Mouse (Mus musculus) CH12.LX (cell line): ENCODE data around the gene Gnptg. TPM values are rescaled to one million over a fixed set of nuclear protein-coding genes. Genes with fewer than 3 reads are reported as not detected.
A peak's percentile ranks its signal among the peaks of the same experiment; 100 is the strongest.

Experiments used
- DNase-seq: peaks from one replicate; pipeline ENCODE4 v3.0.0-alpha.2; 2013; ENCODE audit errors: extremely low read depth
- H3K27ac ChIP-seq: 2 replicates; pipeline ENCODE4 v1.5.1; 2012; ENCODE audit warnings: low read depth, mild to moderate bottlenecking, control low read depth, moderate library complexity; ENCODE audit not compliant: insufficient read depth
- H3K27me3 ChIP-seq: replicated peaks from 2 replicates; pipeline ENCODE3; 2012; ENCODE audit warnings: inconsistent platforms
- H3K36me3 ChIP-seq, 2 experiments: replicated peaks in 1 of 2; 2 replicates each; pipeline versions ENCODE3 to v1.6.1; 2012; ENCODE audit warnings: inconsistent platforms in 1 of 2, low read length in 1 of 2, mild to moderate bottlenecking in 1 of 2, mixed read lengths in 1 of 2, moderate library complexity in 1 of 2; ENCODE audit not compliant: control insufficient read depth in 1 of 2, insufficient read depth in 1 of 2
- H3K4me1 ChIP-seq, 2 experiments: 2 replicates each; pipeline ENCODE4 v1.6.1; 2012; ENCODE audit warnings: inconsistent platforms in 1 of 2, moderate library complexity in 1 of 2; ENCODE audit not compliant: insufficient read depth in 2 of 2, control insufficient read depth in 1 of 2
- H3K4me2 ChIP-seq: 2 replicates; pipeline ENCODE4 v1.6.1; 2012; ENCODE audit warnings: low read depth, mild to moderate bottlenecking, control low read depth; ENCODE audit not compliant: poor library complexity, insufficient read depth, severe bottlenecking
- H3K4me3 ChIP-seq, 3 experiments: fragments of 150-350 bp in 1 of 3; sonication (generic) in 1 of 3; replicated peaks in 1 of 3; 2 replicates each; pipeline versions ENCODE3 to v1.5.1; 2011 to 2012; ENCODE audit warnings: low read depth in 2 of 3, low read length in 2 of 3, mild to moderate bottlenecking in 2 of 3, moderate library complexity in 2 of 3, control low read depth in 1 of 3, improper control_type of control experiment in 1 of 3, inconsistent platforms in 1 of 3, mixed read lengths in 1 of 3; ENCODE audit not compliant: poor library complexity in 1 of 3
- H3K79me2 ChIP-seq: replicated peaks from 2 replicates; pipeline ENCODE4 v1.6.1; 2012; ENCODE audit warnings: mild to moderate bottlenecking, moderate library complexity; ENCODE audit not compliant: control insufficient read depth, poor library complexity, insufficient read depth, severe bottlenecking; ENCODE audit errors: extremely low read depth
- H3K9ac ChIP-seq: 2 replicates; pipeline ENCODE4 v1.6.1; 2012; ENCODE audit warnings: low read depth, mild to moderate bottlenecking, control low read depth, moderate library complexity; ENCODE audit not compliant: insufficient read depth
- H3K9me3 ChIP-seq: replicated peaks from 2 replicates; pipeline ENCODE3; 2012; ENCODE audit warnings: low read length, inconsistent platforms, mixed read lengths
- CHD1 ChIP-seq: IDR thresholded peaks from 2 replicates; pipeline ENCODE4 v1.6.1; 2012; ENCODE audit warnings: low read depth, low read length, improper control_type of control experiment, inconsistent platforms
- CHD2 ChIP-seq: IDR thresholded peaks from 2 replicates; pipeline ENCODE4 v1.6.1; 2011; ENCODE audit warnings: low read length, improper control_type of control experiment
- CTCF ChIP-seq, 2 experiments: IDR thresholded peaks in 1 of 2; conservative IDR thresholded peaks in 1 of 2; 2 replicates each; pipeline ENCODE4 v1.5.1; 2011 to 2012; ENCODE audit warnings: low read depth in 2 of 2, low read length in 2 of 2, improper control_type of control experiment in 1 of 2, inconsistent platforms in 1 of 2, mild to moderate bottlenecking in 1 of 2, moderate library complexity in 1 of 2
- E2F4 ChIP-seq: IDR thresholded peaks from 2 replicates; pipeline ENCODE4 v1.6.1; 2011; ENCODE audit warnings: low read depth, low read length, improper control_type of control experiment; ENCODE audit not compliant: insufficient replicate concordance
- EP300 ChIP-seq: IDR thresholded peaks from 2 replicates; pipeline ENCODE4 v1.6.1; 2011; ENCODE audit warnings: low read length, improper control_type of control experiment
- ETS1 ChIP-seq: conservative IDR thresholded peaks from 2 replicates; pipeline ENCODE4 v1.6.1; 2012; ENCODE audit warnings: low read depth, mild to moderate bottlenecking, inconsistent platforms, low read length, improper control_type of control experiment, moderate library complexity
- HCFC1 ChIP-seq: IDR thresholded peaks from 2 replicates; pipeline ENCODE4 v1.6.1; 2012; ENCODE audit warnings: low read depth, mild to moderate bottlenecking, inconsistent platforms, low read length, improper control_type of control experiment
- KAT2A ChIP-seq: IDR thresholded peaks from 2 replicates; pipeline ENCODE4 v1.6.1; 2012; ENCODE audit warnings: low read length, improper control_type of control experiment, inconsistent platforms; ENCODE audit not compliant: insufficient replicate concordance
- MAFK ChIP-seq: IDR thresholded peaks from 2 replicates; pipeline ENCODE4 v1.6.1; 2011; ENCODE audit warnings: low read length, improper control_type of control experiment; ENCODE audit not compliant: insufficient replicate concordance
- MAX ChIP-seq: IDR thresholded peaks from 2 replicates; pipeline ENCODE4 v1.6.1; 2011; ENCODE audit warnings: low read length, improper control_type of control experiment
- NELFE ChIP-seq: IDR thresholded peaks from 2 replicates; pipeline ENCODE4 v1.6.1; 2011; ENCODE audit warnings: low read depth, low read length, improper control_type of control experiment
- RAD21 ChIP-seq: IDR thresholded peaks from 2 replicates; pipeline ENCODE4 v1.6.1; 2011; ENCODE audit warnings: low read depth, mild to moderate bottlenecking, low read length, improper control_type of control experiment, moderate library complexity
- SIN3A ChIP-seq: IDR thresholded peaks from 2 replicates; pipeline ENCODE4 v1.6.1; 2012; ENCODE audit warnings: low read length, improper control_type of control experiment, inconsistent platforms
- TBP ChIP-seq: conservative IDR thresholded peaks from 2 replicates; pipeline ENCODE4 v1.6.1; 2011; ENCODE audit warnings: low read depth, low read length, improper control_type of control experiment
- dilution Hi-C: fragments of 300-500 bp; cut with MboI; formaldehyde crosslinking; loops from 2 replicates; pipeline ENCODE4 v1.14.3; 2020; ENCODE audit warnings: low sequenced_read_pairs; ENCODE audit not compliant: extremely low pct_unique_long_range_greater_than_20kb, extremely low pct_ligation_motif_present
- in situ Hi-C: fragments of 300-500 bp; cut with MboI; formaldehyde crosslinking; loops from 3 replicates; pipeline ENCODE4 v1.14.3; 2019; ENCODE audit warnings: low sequenced_read_pairs, low pct_ligation_motif_present, low pct_unique_long_range_greater_than_20kb, mixed read lengths
- polyA plus RNA-seq: library from polyadenylated mRNA; unstranded; fragments of >175 nt; gene quantifications from 2 replicates; pipeline ENCODE4 v1.2.1, GENCODE M21; 2012; ENCODE audit warnings: low read depth; ENCODE audit not compliant: insufficient read length
- total RNA-seq, 2 experiments: library from RNA; depleted of rRNA; stranded (reverse); fragments of 300-350 nt in 1 of 2; fragments of >200 nt in 1 of 2; gene quantifications; 2 replicates each; pipeline ENCODE4 v1.2.3; 2012 to 2014

The Gnptg gene
- total and polyA plus RNA-seq, 3 experiments, result 20.7 to 27.0 (median 24.5) TPM

DNA sequence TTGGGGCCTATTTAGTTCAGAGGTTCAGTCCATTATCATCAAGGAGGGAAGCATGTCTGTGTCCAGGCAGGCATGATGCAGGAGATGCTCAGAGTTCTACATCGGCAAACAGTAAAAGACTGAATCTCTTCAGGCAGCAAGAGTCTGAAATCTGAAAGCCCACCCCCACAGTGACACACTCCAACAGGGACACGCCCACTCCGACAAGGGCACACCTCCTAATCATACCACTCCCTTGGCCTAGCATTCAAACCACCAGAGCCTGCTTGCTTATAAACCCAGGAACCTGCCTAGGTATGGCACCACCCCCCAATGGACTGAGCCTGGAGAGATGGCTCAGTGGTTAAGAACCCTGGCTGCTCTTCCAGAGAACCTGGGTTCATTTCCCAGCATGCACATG lies 24.5 kb downstream of the Gnptg start:
- no peak overlapping the region for H3K9ac ChIP-seq
- peaks cover 58 to 86% of the 10 kb centered on the region in 2 experiments for H3K36me3 ChIP-seq
- no peak overlapping the region for H3K4me3 ChIP-seq
- no peaks in the 10 kb centered on the region for H3K9me3 ChIP-seq
- H3K4me2 ChIP-seq, result no peak overlapping the region
- TF ChIP-seq CHD2 (no peak), MAFK (no peak), ETS1 (no peak), CHD1 (no peak), TBP (no peak)
- TF ChIP-seq, all 38 proteins: peak for 0
- no peak for DNase-seq
- Histone ChIP-seq H3K27ac (no peak overlapping the region), H3K79me2 (no peaks in the 10 kb centered on the region), H3K4me1 (peaks cover 4 to 19% of the 10 kb centered on the region in 2 experiments; a peak in 2 of 4 replicates), H3K27me3 (no peaks in the 10 kb centered on the region)
- in situ Hi-C loops (no loop called here), dilution Hi-C loops (no loop called here)

DNA sequence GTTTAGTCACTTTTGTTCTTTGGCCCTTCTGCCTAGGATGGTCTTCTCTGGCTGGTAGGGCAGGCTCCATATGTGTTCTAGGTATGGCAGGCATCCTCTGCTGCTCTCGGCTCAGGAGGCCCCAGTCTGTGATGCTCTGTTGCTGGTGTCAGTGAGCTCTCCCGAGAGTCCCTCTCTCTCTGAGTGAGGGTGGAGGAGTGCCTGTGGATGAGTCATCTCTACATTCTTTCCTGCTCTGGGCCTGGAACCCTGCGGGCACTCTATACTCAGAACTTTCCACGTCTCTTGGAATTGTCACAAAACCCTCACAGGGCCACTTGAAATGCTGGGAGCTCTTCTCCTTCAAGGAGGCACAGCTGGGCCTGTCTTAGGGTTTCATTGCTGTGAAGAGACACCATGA lies 28.2 kb downstream of the Gnptg start:
- no peaks in the 10 kb centered on the region for H3K9me3 ChIP-seq
- H3K4me1 ChIP-seq, result peaks cover 4 to 16% of the 10 kb centered on the region in 2 experiments; a peak in 2 of 4 replicates
- H3K79me2 ChIP-seq, result no peaks in the 10 kb centered on the region
- no peak overlapping the region for H3K4me2 ChIP-seq
- in situ Hi-C loops, result no loop called here
- H3K36me3 ChIP-seq, result peaks cover 73 to 91% of the 10 kb centered on the region in 2 experiments
- H3K27me3 ChIP-seq, result no peaks in the 10 kb centered on the region
- TF ChIP-seq HCFC1, result no peak
- TF ChIP-seq, all 38 proteins: peak for 0
- Histone ChIP-seq H3K4me3 (no peak overlapping the region), H3K27ac (no peak overlapping the region), H3K9ac (no peak overlapping the region)
- dilution Hi-C loops, result no loop called here
- DNase-seq, result no peak

DNA sequence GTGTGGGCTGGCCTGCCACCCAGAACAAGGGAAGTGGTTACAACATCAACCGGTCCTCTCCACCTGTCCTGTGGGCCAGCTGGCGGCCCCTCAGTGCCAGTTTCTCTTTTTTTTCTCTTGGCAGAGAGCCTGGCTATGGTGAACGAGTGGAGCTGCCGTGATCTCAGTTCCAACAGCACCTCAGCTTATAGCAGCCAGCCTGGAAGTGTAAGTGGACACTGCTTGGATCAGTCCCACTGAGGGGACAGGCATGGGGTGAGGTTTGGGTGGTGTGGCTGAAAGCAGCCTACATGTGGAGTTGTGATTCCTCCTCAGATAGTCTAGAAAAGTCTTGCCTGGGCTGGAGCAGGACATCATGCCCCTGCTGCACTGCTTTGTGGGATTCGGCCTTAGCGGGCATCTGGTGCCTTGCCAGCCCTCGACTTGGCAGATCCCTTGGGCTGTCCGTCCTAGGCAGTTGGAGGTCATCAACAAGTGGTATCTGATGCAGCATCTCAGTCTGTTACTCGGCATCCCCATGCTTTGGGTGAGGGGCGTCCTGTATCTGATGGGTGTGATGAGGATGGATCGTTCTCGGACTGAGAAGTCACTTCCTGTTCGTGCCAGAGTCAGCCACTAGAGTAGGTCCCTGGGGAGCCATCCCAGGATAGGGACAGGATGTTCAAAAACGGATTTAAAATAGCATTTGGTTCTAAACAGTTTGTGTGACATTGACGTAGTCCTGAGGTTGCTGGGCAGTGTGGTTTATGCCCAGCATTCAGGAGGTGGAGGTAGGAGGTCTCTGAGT lies 29.1 kb downstream of the Gnptg start:
- dilution Hi-C loops (no loop called here), in situ Hi-C loops (no loop called here)
- no peak for TF ChIP-seq CTCF (conservative IDR thresholded peaks at IDR 0.05 in 1 of 2, IDR thresholded peaks at IDR 0.05 in 1 of 2; ENCODE audit: low read depth in 2 of 2, low read length in 2 of 2)
- no peak for TF ChIP-seq MAX
- no peak for TF ChIP-seq E2F4
- TF ChIP-seq EP300, result no peak
- no peak for TF ChIP-seq SIN3A
- no peak for TF ChIP-seq KAT2A
- no peak for TF ChIP-seq NELFE
- TF ChIP-seq RAD21, result no peak
- TF ChIP-seq MAFK, result no peak
- H3K27ac ChIP-seq, result no peak overlapping the region
- H3K4me1 ChIP-seq, result peaks cover 4 to 16% of the 10 kb centered on the region in 2 experiments; a peak in 2 of 4 replicates
- H3K27me3 ChIP-seq, result no peaks in the 10 kb centered on the region
- H3K9ac ChIP-seq, result no peak overlapping the region
- peaks cover 72 to 92% of the 10 kb centered on the region in 2 experiments for H3K36me3 ChIP-seq
- DNase-seq, result peak; percentile 50
- no peak overlapping the region for H3K4me2 ChIP-seq
- H3K9me3 ChIP-seq, result no peaks in the 10 kb centered on the region
- no peaks in the 10 kb centered on the region for H3K79me2 ChIP-seq
- no peak overlapping the region for H3K4me3 ChIP-seq
